23 mouse cellular contexts compared by ENCODE assay signal in genomic region chr11:53475620-53476019, GRCm38 (mm10). TPM values are rescaled to one million over a fixed set of nuclear protein-coding genes. Genes with fewer than 3 reads are reported as not detected.
DNase-seq lines count a peak whose midpoint lies in the region; ATAC-seq and TF ChIP-seq lines count a peak whose summit lies in the region.
"Had no signal": no experiment of that assay in that cellular context is flagged by ENCODE, and none has a peak within 500 bp of the region (broad histone marks: within the 10 kb centered on the region; RNA-seq: fewer than 3 reads in every experiment).

No protein-coding gene starts in this region.

- 10% methylated on average over 8 of the region's 8 CpGs for WGBS in forebrain, postnatal 0 days
- WGBS in midbrain, embryonic 11.5 days = 14% methylated on average over 8 of the region's 8 CpGs

- H3K36me3 ChIP-seq in forebrain, postnatal 0 days (ENCODE audit: insufficient read depth) = no peaks in the 10 kb centered on the region
- no peaks in the 10 kb centered on the region for H3K36me3 ChIP-seq in midbrain, embryonic 11.5 days (ENCODE audit: control insufficient read depth, insufficient read depth, low read length)
- H3K36me3 ChIP-seq: heart, embryonic 10.5 days had no signal

- H3K27me3 ChIP-seq in forebrain, postnatal 0 days (ENCODE audit: insufficient read depth, low read length) = 0 out of 2 replicates have a peak, but pooled peaks cover 14% of the 10 kb centered on the region
- peaks cover 57% of the 10 kb centered on the region for H3K27me3 ChIP-seq in midbrain, embryonic 11.5 days (ENCODE audit: control insufficient read depth, insufficient read depth, low read length)

- intact Hi-C loops in left cerebral cortex, adult 2 months (cut with DNase I) = no loop called here
- intact Hi-C loops in left cerebral cortex, postnatal 4 days (cut with DNase I) = no loop called here

- no peaks in the 10 kb centered on the region for H3K9me3 ChIP-seq in forebrain, postnatal 0 days (ENCODE audit: low read length)
- H3K9me3 ChIP-seq in midbrain, embryonic 11.5 days (ENCODE audit: control insufficient read depth, low read length) = peaks cover 5% of the 10 kb centered on the region; the same call in 1 of the 2 replicates
- H3K9me3 ChIP-seq: heart, embryonic 10.5 days had no signal

- H3K4me2 ChIP-seq in forebrain, postnatal 0 days (ENCODE audit: low read depth) = peak overlapping the region; percentile 43
- peak overlapping the region; percentile 30; the same call in 1 of the 2 replicates for H3K4me2 ChIP-seq in midbrain, embryonic 11.5 days
- H3K4me2 ChIP-seq: liver, embryonic 11.5 days had no signal

- DNase-seq in left cerebral cortex, adult 2 months (ENCODE audit: extremely low spot score in 1 of 2, low spot score in 2 of 2) = no peak
- DNase-seq in left cerebral cortex, postnatal 4 days = no peak
- peak; percentile 61 for DNase-seq in forebrain, postnatal 0 days
- no peak for DNase-seq in midbrain, embryonic 11.5 days (ENCODE audit: low spot score, missing footprints)
- no peak for DNase-seq in gastrocnemius, postnatal 25 days
- no peak for DNase-seq in kidney, postnatal 10 days
- DNase-seq in lung, postnatal 10 days = no peak
- DNase-seq: adrenal gland, postnatal 36 days; B cell, adult 2 months; gastrocnemius, postnatal 10 days; heart, postnatal 36 days; kidney, adult 2 months; thymus, postnatal 4 days had no signal

- H3K9ac ChIP-seq in forebrain, postnatal 0 days = peak overlapping the region; percentile 41
- no peak overlapping the region; the same call in 1 of the 2 replicates for H3K9ac ChIP-seq in midbrain, embryonic 11.5 days (ENCODE audit: low read length)

- H3K27ac ChIP-seq in left cerebral cortex, adult 2 months = peak overlapping the region; percentile 79
- peak overlapping the region; percentile 89 for H3K27ac ChIP-seq in forebrain, postnatal 0 days (ENCODE audit: low read depth, low read length)
- no peak overlapping the region for H3K27ac ChIP-seq in midbrain, embryonic 11.5 days (ENCODE audit: low read depth, low read length)
- H3K27ac ChIP-seq: heart, embryonic 10.5 days; stomach, postnatal 0 days had no signal

- peak; percentile 66 for ATAC-seq in forebrain, postnatal 0 days
- peak; percentile 45; the same call in 1 of the 2 replicates for ATAC-seq in midbrain, embryonic 11.5 days (ENCODE audit: low FRiP score)

- H3K4me3 ChIP-seq in left cerebral cortex, adult 2 months = peak overlapping the region; percentile 28
- peak overlapping the region; percentile 16 for H3K4me3 ChIP-seq in forebrain, postnatal 0 days (ENCODE audit: low read depth, low read length)
- H3K4me3 ChIP-seq in midbrain, embryonic 11.5 days (ENCODE audit: low read depth, low read length) = no peak overlapping the region
- H3K4me3 ChIP-seq: erythroblast, embryonic 14.5 days; heart, embryonic 10.5 days had no signal

- peaks cover 12% of the 10 kb centered on the region for H3K4me1 ChIP-seq in forebrain, postnatal 0 days (ENCODE audit: insufficient read depth)
- peaks cover 20% of the 10 kb centered on the region for H3K4me1 ChIP-seq in midbrain, embryonic 11.5 days (ENCODE audit: control insufficient read depth, insufficient read depth, low read length)

- TF ChIP-seq CTCF in left cerebral cortex, adult 2 months (IDR thresholded peaks at IDR 0.05) = no peak
- no peak for TF ChIP-seq CTCF in forebrain, postnatal 0 days (IDR thresholded peaks at IDR 0.05; ENCODE audit: low read depth)

RNA-seq across cellular contexts. Expression of gene Gm9945, which starts 4.3 kb away (rescaled TPM):
- 1 to 10 TPM; 1.8 to 2.2 TPM for total RNA-seq in left cerebral cortex, adult 2 months (2021)
- under 1 TPM; 0.52 to 0.98 TPM for total RNA-seq in left cerebral cortex, postnatal 4 days (2021)
- not detected in 2 replicates for total RNA-seq in forebrain, postnatal 0 days (2014; rRNA removed)
- 0.15 and 0.28 TPM in 2 replicates for polyA plus RNA-seq in forebrain, postnatal 0 days (2015; fragmentation: Nextera tagmentation; extraction: Ambion mirVana)
- polyA plus RNA-seq in midbrain, embryonic 11.5 days (2014; fragmentation: Nextera tagmentation; extraction: Ambion mirVana) = 0.15 TPM in 1 of 2 replicates, not detected in the other
- not detected for total RNA-seq in gastrocnemius, postnatal 25 days (2021)
- total RNA-seq: adrenal gland, postnatal 36 days; ES-E14; gastrocnemius, postnatal 10 days; heart, postnatal 36 days; megakaryocyte-erythroid progenitor cell, adult 5-6 weeks; neutrophil, adult 5-6 weeks had no signal
- polyA plus RNA-seq: erythroblast, embryonic 14.5 days; heart, embryonic 10.5 days; kidney, adult 2 months; liver, embryonic 11.5 days; lung, embryonic 16.5 days; spleen, adult 2 months; stomach, postnatal 0 days had no signal

RNA-seq across cellular contexts. Expression of gene Sowaha, which starts 4.5 kb away (rescaled TPM):
- 10 to 100 TPM; 68.8 to 83.8 TPM for total RNA-seq in left cerebral cortex, adult 2 months (2021)
- 10 to 100 TPM; 12.2 to 18.1 TPM for total RNA-seq in left cerebral cortex, postnatal 4 days (2021)
- 13.2 and 13.5 TPM in 2 replicates for total RNA-seq in forebrain, postnatal 0 days (2014; rRNA removed)
- 5.0 and 7.9 TPM in 2 replicates for polyA plus RNA-seq in forebrain, postnatal 0 days (2015; fragmentation: Nextera tagmentation; extraction: Ambion mirVana)
- 0.05 and 0.15 TPM in 2 replicates for polyA plus RNA-seq in midbrain, embryonic 11.5 days (2014; fragmentation: Nextera tagmentation; extraction: Ambion mirVana)
- total RNA-seq in gastrocnemius, postnatal 25 days (2021) = under 1 TPM; 0.08 TPM
- total RNA-seq: neutrophil, adult 5-6 weeks had no signal

RNA-seq across cellular contexts. Expression of gene Gm9837, which starts 5.3 kb away (rescaled TPM):
- total RNA-seq in left cerebral cortex, adult 2 months (2021) = under 1 TPM in 1 of 2 experiments, not detected in 1; 0.84 TPM
- not detected for total RNA-seq in left cerebral cortex, postnatal 4 days (2021)
- total RNA-seq in forebrain, postnatal 0 days (2014; rRNA removed) = 1.7 TPM in 1 of 2 replicates, not detected in the other
- not detected in 2 replicates for polyA plus RNA-seq in forebrain, postnatal 0 days (2015; fragmentation: Nextera tagmentation; extraction: Ambion mirVana)
- not detected in 2 replicates for polyA plus RNA-seq in midbrain, embryonic 11.5 days (2014; fragmentation: Nextera tagmentation; extraction: Ambion mirVana)
- total RNA-seq in gastrocnemius, postnatal 25 days (2021) = not detected
- total RNA-seq: adrenal gland, postnatal 36 days; ES-E14; gastrocnemius, postnatal 10 days; heart, postnatal 36 days; left cerebral cortex, postnatal 25 days; megakaryocyte-erythroid progenitor cell, adult 5-6 weeks; neutrophil, adult 5-6 weeks had no signal
- polyA plus RNA-seq: erythroblast, embryonic 14.5 days; heart, embryonic 10.5 days; kidney, adult 2 months; liver, embryonic 11.5 days; lung, embryonic 16.5 days; spleen, adult 2 months; stomach, postnatal 0 days had no signal

RNA-seq across cellular contexts. Expression of gene Shroom1, which starts 18.6 kb away (rescaled TPM):
- total RNA-seq in left cerebral cortex, adult 2 months (2021) = 1 to 10 TPM; 5.4 to 6.3 TPM
- 1 to 10 TPM; 2.8 to 3.2 TPM for total RNA-seq in left cerebral cortex, postnatal 4 days (2021)
- 3.0 and 4.9 TPM in 2 replicates for total RNA-seq in forebrain, postnatal 0 days (2014; rRNA removed)
- 2.0 TPM in 2 replicates for polyA plus RNA-seq in forebrain, postnatal 0 days (2015; fragmentation: Nextera tagmentation; extraction: Ambion mirVana)
- 1.6 and 1.9 TPM in 2 replicates for polyA plus RNA-seq in midbrain, embryonic 11.5 days (2014; fragmentation: Nextera tagmentation; extraction: Ambion mirVana)
- total RNA-seq in gastrocnemius, postnatal 25 days (2021) = under 1 TPM; 0.23 to 0.35 TPM
- total RNA-seq: megakaryocyte-erythroid progenitor cell, adult 5-6 weeks; neutrophil, adult 5-6 weeks had no signal
- polyA plus RNA-seq: erythroblast, embryonic 14.5 days had no signal

RNA-seq across cellular contexts. Expression of gene Gm10447, which starts 18.7 kb away (rescaled TPM):
- under 1 TPM; 0.33 to 0.34 TPM for total RNA-seq in left cerebral cortex, adult 2 months (2021)
- not detected for total RNA-seq in left cerebral cortex, postnatal 4 days (2021)
- total RNA-seq in forebrain, postnatal 0 days (2014; rRNA removed) = not detected in 2 replicates
- polyA plus RNA-seq in forebrain, postnatal 0 days (2015; fragmentation: Nextera tagmentation; extraction: Ambion mirVana) = not detected in 2 replicates
- polyA plus RNA-seq in midbrain, embryonic 11.5 days (2014; fragmentation: Nextera tagmentation; extraction: Ambion mirVana) = not detected in 2 replicates
- total RNA-seq in gastrocnemius, postnatal 25 days (2021) = not detected
- total RNA-seq: ES-E14; gastrocnemius, postnatal 10 days; heart, postnatal 36 days; megakaryocyte-erythroid progenitor cell, adult 5-6 weeks; neutrophil, adult 5-6 weeks had no signal
- polyA plus RNA-seq: erythroblast, embryonic 14.5 days had no signal

Comparison
In these comparisons a context has a peak if more than half of its experiments do, and no peak if none do; other contexts are left out.
1. RNA of gene Sowaha, which starts 4.5 kb away (total RNA-seq): 68.8 to 83.8 TPM in left cerebral cortex, adult 2 months, 12.2 to 18.1 TPM in left cerebral cortex, postnatal 4 days and 13.2 to 13.5 TPM in forebrain, postnatal 0 days; 0.08 TPM in gastrocnemius, postnatal 25 days; every median in the first group is over 10 times any median in the second.